18 mouse cellular contexts compared by ENCODE assay signal in genomic region chr7:121569248-121569647, GRCm38 (mm10).
DNase-seq lines count a peak whose midpoint lies in the region; ATAC-seq lines count a peak whose summit lies in the region.
"Had no signal": no experiment of that assay in that cellular context is flagged by ENCODE, and none has a peak within 500 bp of the region (broad histone marks: within the 10 kb centered on the region; RNA-seq: fewer than 3 reads in every experiment).

No protein-coding gene starts in this region.

- no peak overlapping the region for H3K27ac ChIP-seq in embryonic facial prominence, embryonic 12.5 days
- no peak overlapping the region for H3K27ac ChIP-seq in embryonic facial prominence, embryonic 10.5 days (replicated peaks)

- no peaks in the 10 kb centered on the region for H3K4me1 ChIP-seq in embryonic facial prominence, embryonic 12.5 days
- no peaks in the 10 kb centered on the region for H3K4me1 ChIP-seq in embryonic facial prominence, embryonic 10.5 days

- H3K27me3 ChIP-seq in embryonic facial prominence, embryonic 12.5 days, result no peaks in the 10 kb centered on the region
- no peaks in the 10 kb centered on the region for H3K27me3 ChIP-seq in embryonic facial prominence, embryonic 10.5 days (replicated peaks; ENCODE audit: low read depth, poor library complexity, severe bottlenecking)

- DNase-seq in embryonic facial prominence, embryonic 10.5 days (ENCODE audit: low spot score), result no peak
- DNase-seq in heart, adult 11 months, result peak; percentile 80
- no peak for DNase-seq in heart, adult 8-10 months (ENCODE audit: low spot score)
- DNase-seq: adrenal gland, adult 2 months; adrenal gland, adult 8-10 months; adrenal gland, postnatal 10 days; adrenal gland, postnatal 14 days; adrenal gland, postnatal 25 days; adrenal gland, postnatal 36 days; B cell, adult 2 months; cerebellum, adult 11 months; cerebellum, adult 11-12 months; cerebellum, adult 18-20 months had no signal

- no peak overlapping the region for H3K9ac ChIP-seq in embryonic facial prominence, embryonic 12.5 days

- WGBS in embryonic facial prominence, embryonic 12.5 days, result 91% methylated on average over 7 of the region's 7 CpGs
- WGBS in embryonic facial prominence, embryonic 10.5 days, result 87% methylated on average over 7 of the region's 7 CpGs

- H3K9me3 ChIP-seq in embryonic facial prominence, embryonic 12.5 days, result no peaks in the 10 kb centered on the region
- no peaks in the 10 kb centered on the region for H3K9me3 ChIP-seq in embryonic facial prominence, embryonic 10.5 days
- H3K9me3 ChIP-seq: G1E had no signal

- H3K4me2 ChIP-seq in embryonic facial prominence, embryonic 12.5 days (replicated peaks), result no peak overlapping the region

- ATAC-seq in embryonic facial prominence, embryonic 12.5 days (ENCODE audit: insufficient number of reproducible peaks, insufficient read depth, low FRiP score, low TSS enrichment), result 0 out of 2 replicates have a peak, but pooled peaks have one; percentile 52
- ATAC-seq: activated CD4-positive, CD25-positive, alpha-beta regulatory T cell, adult 4 months; CD4-positive, CD25-positive, alpha-beta regulatory T cell, adult 4 months; Patski had no signal

- H3K36me3 ChIP-seq in embryonic facial prominence, embryonic 12.5 days, result no peaks in the 10 kb centered on the region
- H3K36me3 ChIP-seq in embryonic facial prominence, embryonic 10.5 days (replicated peaks), result no peaks in the 10 kb centered on the region
- H3K36me3 ChIP-seq: G1E had no signal

- no peak overlapping the region for H3K4me3 ChIP-seq in embryonic facial prominence, embryonic 12.5 days
- no peak overlapping the region for H3K4me3 ChIP-seq in embryonic facial prominence, embryonic 10.5 days
